Mouse (Mus musculus): ENCODE data around the gene Rtbdn. TPM values are rescaled to one million over a fixed set of nuclear protein-coding genes. Genes with fewer than 3 reads are reported as not detected.

The Rtbdn gene
- polyA plus RNA-seq, 1 experiment from 2014 or later = 0.26 TPM

GRCm38 (mm10) chr8:84982499-84983011 is 35.8 kb downstream of the Rtbdn start:
- Histone ChIP-seq H3K9ac (no peak overlapping the region), H3K4me2 (no peak overlapping the region), H3K9me3 (replicated peaks) (no peaks in the 10 kb centered on the region), H3K36me3 (no peaks in the 10 kb centered on the region), H3K27ac (no peak overlapping the region), H3K4me3 (no peak overlapping the region), H3K4me1 (replicated peaks) (peaks cover 70% of the 10 kb centered on the region), H3K27me3 (no peaks in the 10 kb centered on the region)
- WGBS = 55% methylated on average over 3 of the region's 3 CpGs
- ATAC-seq (replicated peaks; ENCODE audit: insufficient number of reproducible peaks, insufficient read depth, low FRiP score, low read depth) = no peak

GRCm38 (mm10) chr8:84984294-84985048 is 37.7 kb downstream of the Rtbdn start:
- H3K9me3 ChIP-seq (replicated peaks) = no peaks in the 10 kb centered on the region
- H3K4me2 ChIP-seq = peak overlapping the region; percentile 99
- peak overlapping the region; percentile 72 for H3K27ac ChIP-seq
- no peaks in the 10 kb centered on the region for H3K27me3 ChIP-seq
- ATAC-seq (replicated peaks; ENCODE audit: insufficient number of reproducible peaks, insufficient read depth, low FRiP score, low read depth) = no peak
- peaks cover 58% of the 10 kb centered on the region for H3K4me1 ChIP-seq (replicated peaks)
- H3K4me3 ChIP-seq = peak overlapping the region; percentile 61; the same call in 1 of the 2 replicates
- no peak overlapping the region for H3K9ac ChIP-seq
- WGBS = 11% methylated on average over 16 of the region's 16 CpGs
- no peaks in the 10 kb centered on the region for H3K36me3 ChIP-seq

- Histone ChIP-seq H3K4me1 (replicated peaks) (peaks cover 54% of the 10 kb centered on the region), H3K36me3 (no peaks in the 10 kb centered on the region), H3K27me3 (no peaks in the 10 kb centered on the region), H3K4me2 (peak overlapping the region; percentile 99), H3K9me3 (replicated peaks) (no peaks in the 10 kb centered on the region), H3K9ac (peak overlapping the region; percentile 64), H3K4me3 (peak overlapping the region; percentile 61), H3K27ac (peak overlapping the region; percentile 72)
- ATAC-seq (replicated peaks; ENCODE audit: insufficient number of reproducible peaks, insufficient read depth, low FRiP score, low read depth) = no peak
- WGBS = 2% methylated on average over 23 of the region's 23 CpGs
Observed at GRCm38 (mm10) chr8:84985049-84985683, 38.4 kb downstream of the Rtbdn start.

GRCm38 (mm10) chr8:84985684-84986378 is 39.0 kb downstream of the Rtbdn start:
- peak; percentile 15 for ATAC-seq (replicated peaks; ENCODE audit: insufficient number of reproducible peaks, insufficient read depth, low FRiP score, low read depth)
- Histone ChIP-seq H3K9me3 (replicated peaks) (no peaks in the 10 kb centered on the region), H3K36me3 (no peaks in the 10 kb centered on the region), H3K4me1 (replicated peaks) (peaks cover 51% of the 10 kb centered on the region), H3K27me3 (no peaks in the 10 kb centered on the region), H3K4me2 (peak overlapping the region; percentile 99), H3K9ac (peak overlapping the region; percentile 64), H3K27ac (peak overlapping the region; percentile 72), H3K4me3 (peak overlapping the region; percentile 61)
- under 1% methylated on average over 53 of the region's 53 CpGs for WGBS

GRCm38 (mm10) chr8:84986379-84986945 is 39.7 kb downstream of the Rtbdn start:
- ATAC-seq (replicated peaks; ENCODE audit: insufficient number of reproducible peaks, insufficient read depth, low FRiP score, low read depth) = no peak
- H3K4me3 ChIP-seq = peak overlapping the region; percentile 61
- WGBS = 30% methylated on average over 8 of the region's 8 CpGs
- no peaks in the 10 kb centered on the region for H3K36me3 ChIP-seq
- peaks cover 48% of the 10 kb centered on the region for H3K4me1 ChIP-seq (replicated peaks)
- H3K27ac ChIP-seq = peak overlapping the region; percentile 72
- H3K9me3 ChIP-seq (replicated peaks) = no peaks in the 10 kb centered on the region
- no peaks in the 10 kb centered on the region for H3K27me3 ChIP-seq
- peak overlapping the region; percentile 64; the same call in 1 of the 2 replicates for H3K9ac ChIP-seq
- peak overlapping the region; percentile 99 for H3K4me2 ChIP-seq

GRCm38 (mm10) chr8:84987388-84987787 is 40.6 kb downstream of the Rtbdn start:
- no peak for ATAC-seq (replicated peaks; ENCODE audit: insufficient number of reproducible peaks, insufficient read depth, low FRiP score, low read depth)
- Histone ChIP-seq H3K4me2 (no peak overlapping the region), H3K36me3 (no peaks in the 10 kb centered on the region), H3K4me3 (no peak overlapping the region), H3K4me1 (replicated peaks) (peaks cover 38% of the 10 kb centered on the region), H3K27me3 (no peaks in the 10 kb centered on the region), H3K9ac (no peak overlapping the region), H3K27ac (no peak overlapping the region), H3K9me3 (replicated peaks) (no peaks in the 10 kb centered on the region)
- 72% methylated on average over 5 of the region's 5 CpGs for WGBS

- Histone ChIP-seq H3K36me3 (no peaks in the 10 kb centered on the region), H3K27ac (no peak overlapping the region), H3K27me3 (no peaks in the 10 kb centered on the region), H3K9ac (no peak overlapping the region), H3K4me2 (no peak overlapping the region), H3K4me3 (no peak overlapping the region), H3K4me1 (replicated peaks) (peaks cover 38% of the 10 kb centered on the region), H3K9me3 (replicated peaks) (no peaks in the 10 kb centered on the region)
- ATAC-seq (replicated peaks; ENCODE audit: insufficient number of reproducible peaks, insufficient read depth, low FRiP score, low read depth) = no peak
- WGBS = 57% methylated on average over 2 of the region's 2 CpGs
Observed at GRCm38 (mm10) chr8:84987903-84988302, 41.1 kb downstream of the Rtbdn start.

- Histone ChIP-seq H3K9ac (no peak overlapping the region; the same call in 1 of the 2 replicates), H3K4me2 (peak overlapping the region; percentile 91), H3K9me3 (replicated peaks) (no peaks in the 10 kb centered on the region), H3K36me3 (no peaks in the 10 kb centered on the region), H3K27ac (0 out of 2 replicates have a peak overlapping the region, but pooled peaks have one; percentile 15), H3K4me1 (replicated peaks) (peaks cover 35% of the 10 kb centered on the region), H3K4me3 (0 out of 2 replicates have a peak overlapping the region, but pooled peaks have one; percentile 63), H3K27me3 (0 out of 2 replicates have a peak, but pooled peaks cover 2% of the 10 kb centered on the region)
- no peak for ATAC-seq (replicated peaks; ENCODE audit: insufficient number of reproducible peaks, insufficient read depth, low FRiP score, low read depth)
- 15% methylated on average over 15 of the region's 15 CpGs for WGBS
Observed at GRCm38 (mm10) chr8:84989311-84989731, 42.5 kb downstream of the Rtbdn start.

GRCm38 (mm10) chr8:84989810-84990209 is 43.0 kb downstream of the Rtbdn start:
- peaks cover 6% of the 10 kb centered on the region for H3K27me3 ChIP-seq
- WGBS = under 1% methylated on average over 15 of the region's 15 CpGs
- no peaks in the 10 kb centered on the region for H3K36me3 ChIP-seq
- H3K4me3 ChIP-seq = peak overlapping the region; percentile 63
- ATAC-seq (replicated peaks; ENCODE audit: insufficient number of reproducible peaks, insufficient read depth, low FRiP score, low read depth) = peak; percentile 54
- H3K27ac ChIP-seq = peak overlapping the region; percentile 58
- H3K9me3 ChIP-seq (replicated peaks) = no peaks in the 10 kb centered on the region
- H3K4me2 ChIP-seq = peak overlapping the region; percentile 91
- H3K9ac ChIP-seq = peak overlapping the region; percentile 55
- H3K4me1 ChIP-seq (replicated peaks) = peaks cover 30% of the 10 kb centered on the region

- Histone ChIP-seq H3K4me1 (replicated peaks) (peaks cover 25% of the 10 kb centered on the region), H3K4me3 (peak within 1 kb of the TSS; percentile 63), H3K36me3 (no peaks in the 10 kb centered on the region), H3K9me3 (replicated peaks) (no peaks in the 10 kb centered on the region), H3K9ac (peak within 1 kb of the TSS; percentile 61), H3K27me3 (peaks cover 11% of the 10 kb centered on the region), H3K4me2 (peak within 1 kb of the TSS; percentile 91), H3K27ac (peak within 1 kb of the TSS; percentile 58)
- ATAC-seq (replicated peaks; ENCODE audit: insufficient number of reproducible peaks, insufficient read depth, low FRiP score, low read depth) = peak; percentile 87
- 1% methylated on average over 28 of the region's 28 CpGs for WGBS
Observed at GRCm38 (mm10) chr8:84990349-84990748, 43.6 kb downstream of the Rtbdn start, which contains the start of gene Hook2. Gene Hook2 (plus strand): TSS chr8:84990603.

Data from heart, embryonic 15.5 days (tissue).